Comparison of ENCODE assay signal across 10 mouse cellular contexts in the genomic region with DNA sequence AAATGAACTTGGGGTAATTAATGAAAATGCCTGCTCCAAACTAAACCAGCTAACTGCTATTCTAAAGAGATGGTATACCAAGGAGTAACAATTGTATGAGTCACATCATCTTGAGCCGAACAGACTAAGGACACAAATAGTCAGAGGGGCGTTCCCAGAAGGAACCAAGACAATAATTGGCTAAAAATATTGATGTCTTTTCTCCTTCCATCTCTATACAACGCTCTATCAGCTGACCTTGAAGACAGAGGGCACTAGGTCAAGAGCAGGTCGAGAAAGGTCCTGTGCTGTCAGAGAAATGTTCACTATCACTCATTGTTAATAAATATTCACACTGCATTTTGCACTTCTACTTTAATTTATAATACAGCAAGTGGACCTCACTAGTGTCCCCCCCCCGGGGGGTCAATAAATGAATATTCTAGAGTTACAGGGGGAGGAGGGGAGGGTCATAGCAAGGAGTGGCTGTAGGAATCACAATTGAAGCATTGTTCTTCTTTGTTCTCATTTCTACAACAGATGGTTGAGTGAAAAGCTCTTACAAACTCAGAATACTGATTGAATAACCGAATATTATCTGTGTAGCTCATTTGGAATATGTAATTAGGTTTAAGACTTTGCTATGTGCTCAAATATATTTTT.
"Had no signal": no experiment of that assay in that cellular context is flagged by ENCODE, and none has a peak within 500 bp of the region (broad histone marks: within the 10 kb centered on the region; RNA-seq: fewer than 3 reads in every experiment).

No protein-coding gene starts in this region.

- H3K4me1 ChIP-seq: limb, embryonic 13.5 days; neural tube, embryonic 12.5 days; stomach, embryonic 15.5 days had no signal

- H3K9me3 ChIP-seq: limb, embryonic 13.5 days; neural tube, embryonic 12.5 days; stomach, embryonic 15.5 days had no signal

- H3K27ac ChIP-seq: limb, embryonic 13.5 days; liver, embryonic 14.5 days; neural tube, embryonic 12.5 days; stomach, embryonic 15.5 days had no signal

- DNase-seq: kidney, adult 18-20 months; kidney, postnatal 14 days; left cerebral cortex, postnatal 4 days; lung, adult 18-20 months; right cerebral cortex, postnatal 14 days; thymus, postnatal 36 days had no signal

- H3K9ac ChIP-seq: limb, embryonic 13.5 days; liver, embryonic 14.5 days; neural tube, embryonic 12.5 days; stomach, embryonic 15.5 days had no signal

- H3K4me2 ChIP-seq: limb, embryonic 13.5 days; neural tube, embryonic 12.5 days; stomach, embryonic 15.5 days had no signal

- H3K4me3 ChIP-seq: limb, embryonic 13.5 days; neural tube, embryonic 12.5 days; stomach, embryonic 15.5 days had no signal

- H3K27me3 ChIP-seq: limb, embryonic 13.5 days; neural tube, embryonic 12.5 days; stomach, embryonic 15.5 days had no signal

- H3K36me3 ChIP-seq: limb, embryonic 13.5 days; neural tube, embryonic 12.5 days; stomach, embryonic 15.5 days had no signal
